Comparison of ENCODE assay signal across 1 mouse cellular context in the genomic region with DNA sequence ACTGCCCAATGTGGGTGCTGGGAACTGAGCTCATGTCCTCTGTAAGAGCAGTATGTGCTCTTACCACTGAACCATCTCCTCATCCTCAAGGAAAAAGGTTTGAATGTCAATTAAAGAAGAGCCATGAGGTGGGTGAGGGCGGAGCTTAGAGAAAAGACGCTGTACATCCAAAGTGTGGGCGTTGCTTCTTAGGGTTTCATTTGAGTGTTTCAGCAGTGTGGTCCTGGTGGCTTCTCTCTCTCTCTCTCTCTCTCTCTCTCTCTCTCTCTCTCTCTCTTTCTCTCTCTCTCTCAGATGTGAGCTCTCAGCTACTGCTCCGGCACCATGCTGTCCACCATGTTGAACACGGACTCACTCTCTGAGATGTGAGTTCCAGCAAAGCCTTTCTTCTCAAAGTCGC.
TF ChIP-seq lines count a peak whose summit lies in the region.

No protein-coding gene starts in this region.

TF ChIP-seq in MEL, 35 proteins besides CTCF, POLR2A, EP300 and RAD21 (continued from another document):
- TF ChIP-seq RCOR1 (IDR thresholded peaks at IDR 0.05; ENCODE audit: low read depth, low read length) = no peak
- TF ChIP-seq ELF1 (IDR thresholded peaks at IDR 0.05; ENCODE audit: low read depth, low read length) = no peak
- TF ChIP-seq MXI1 (IDR thresholded peaks at IDR 0.05; ENCODE audit: low read depth, low read length) = peak; percentile 50
- TF ChIP-seq SMC3 (IDR thresholded peaks at IDR 0.05; ENCODE audit: low read depth, low read length) = no peak
- TF ChIP-seq ZC3H11A (IDR thresholded peaks at IDR 0.05; ENCODE audit: low read depth, low read length) = no peak
- TF ChIP-seq TCF12 (IDR thresholded peaks at IDR 0.05; ENCODE audit: low read depth, low read length) = no peak
- no peak for TF ChIP-seq USF2 (IDR thresholded peaks at IDR 0.05; ENCODE audit: borderline replicate concordance in 1 of 2, insufficient read depth in 1 of 2, low read depth in 1 of 2, low read length in 2 of 2)
- TF ChIP-seq SIN3A (IDR thresholded peaks at IDR 0.05; ENCODE audit: low read length) = peak; percentile 32; the same call in 1 of the 2 replicates
- TF ChIP-seq MAFK (IDR thresholded peaks at IDR 0.05; ENCODE audit: borderline replicate concordance, low read depth, low read length) = no peak
- no peak; the same call in 1 of the 2 replicates for TF ChIP-seq MEF2A (IDR thresholded peaks at IDR 0.05; ENCODE audit: extremely low read depth, insufficient replicate concordance, low read depth, low read length, poor library complexity, severe bottlenecking)
- TF ChIP-seq GATA1 (IDR thresholded peaks at IDR 0.05; ENCODE audit: low read depth, low read length) = no peak
- TF ChIP-seq CHD2 (IDR thresholded peaks at IDR 0.05; ENCODE audit: low read length) = no peak
- TF ChIP-seq NELFE (IDR thresholded peaks at IDR 0.05; ENCODE audit: low read depth, low read length) = peak; percentile 56; the same call in 1 of the 2 replicates
- TF ChIP-seq ZMIZ1 (IDR thresholded peaks at IDR 0.05; ENCODE audit: low read depth, low read length) = peak; percentile 61; the same call in 1 of the 2 replicates
- TF ChIP-seq MAZ (IDR thresholded peaks at IDR 0.05; ENCODE audit: low read depth, low read length) = no peak
- 0 out of 2 replicates have a peak, but pooled peaks have one; percentile 3 for TF ChIP-seq BHLHE40 (IDR thresholded peaks at IDR 0.05; ENCODE audit: borderline replicate concordance, low read depth, low read length)
- TF ChIP-seq TBP (IDR thresholded peaks at IDR 0.05; ENCODE audit: low read depth, low read length) = peak; percentile 49; the same call in 1 of the 2 replicates
- TF ChIP-seq CHD1 (IDR thresholded peaks at IDR 0.05; ENCODE audit: low read depth, low read length) = no peak
- TF ChIP-seq POLR2AphosphoS2 (IDR thresholded peaks at IDR 0.05; ENCODE audit: low read length) = no peak; the same call in 1 of the 2 replicates
- TF ChIP-seq UBTF (IDR thresholded peaks at IDR 0.05; ENCODE audit: borderline replicate concordance, insufficient read depth, low read depth, low read length) = no peak
- no peak for TF ChIP-seq HCFC1 (IDR thresholded peaks at IDR 0.05; ENCODE audit: low read depth, low read length)
- TF ChIP-seq ZKSCAN1 (IDR thresholded peaks at IDR 0.05; ENCODE audit: low read depth, low read length) = no peak
- peak; percentile 12; the same call in 1 of the 2 replicates for TF ChIP-seq ETS1 (IDR thresholded peaks at IDR 0.05; ENCODE audit: low read depth, low read length)
- peak; percentile 99 for TF ChIP-seq JUND (IDR thresholded peaks at IDR 0.05; ENCODE audit: low read depth, low read length)
- peak; percentile 63 for TF ChIP-seq MAX (IDR thresholded peaks at IDR 0.05; ENCODE audit: low read length)
- no peak for TF ChIP-seq NRF1 (IDR thresholded peaks at IDR 0.05; ENCODE audit: insufficient read depth, low read depth, low read length, poor library complexity, severe bottlenecking)
- no peak for TF ChIP-seq USF1 (IDR thresholded peaks at IDR 0.05; ENCODE audit: low read depth, low read length)
- no peak for TF ChIP-seq GABPA (IDR thresholded peaks at IDR 0.05; ENCODE audit: low read depth, low read length)
